Mouse (Mus musculus) neural tube, embryonic 15.5 days (tissue): ENCODE data around the gene Lrrc56. TPM values are rescaled to one million over a fixed set of nuclear protein-coding genes. Genes with fewer than 3 reads are reported as not detected.

Experiments
- ATAC-seq: fragments of 200-750 bp; cut with Nextera tagmentation; 2 replicates; pipeline ENCODE4 v1.8.0; 2017; ENCODE audit warnings: mild to moderate bottlenecking, moderate TSS enrichment, moderate library complexity; ENCODE audit not compliant: low FRiP score
- H3K27ac ChIP-seq: fragments of 300-500 bp; sonication (generic); replicated peaks from 2 replicates; pipeline ENCODE4 v1.5.1; 2015; ENCODE audit warnings: mild to moderate bottlenecking, inconsistent platforms
- H3K27me3 ChIP-seq: fragments of 300-500 bp; sonication (generic); replicated peaks from 2 replicates; pipeline ENCODE4 v1.6.1; 2015; ENCODE audit warnings: inconsistent platforms
- H3K36me3 ChIP-seq: fragments of 300-500 bp; sonication (generic); 2 replicates; pipeline ENCODE4 v1.6.1; 2015; ENCODE audit warnings: inconsistent platforms
- H3K4me1 ChIP-seq: fragments of 300-500 bp; sonication (generic); 2 replicates; pipeline ENCODE4 v1.6.1; 2015; ENCODE audit warnings: inconsistent platforms
- H3K4me2 ChIP-seq: fragments of 300-500 bp; sonication (generic); 2 replicates; pipeline ENCODE4 v1.6.1; 2015; ENCODE audit warnings: inconsistent platforms, mild to moderate bottlenecking, moderate library complexity
- H3K4me3 ChIP-seq: fragments of 300-500 bp; sonication (generic); replicated peaks from 2 replicates; pipeline ENCODE4 v1.5.1; 2015; ENCODE audit warnings: mild to moderate bottlenecking, inconsistent platforms
- H3K9ac ChIP-seq: fragments of 300-500 bp; sonication (generic); replicated peaks from 2 replicates; pipeline ENCODE4 v1.6.1; 2015; ENCODE audit warnings: mild to moderate bottlenecking, inconsistent platforms
- H3K9me3 ChIP-seq: fragments of 300-500 bp; sonication (generic); replicated peaks from 2 replicates; pipeline ENCODE4 v1.6.1; 2016; ENCODE audit warnings: inconsistent platforms
- WGBS: fragments of 180-500 bp; shearing (Covaris S2); methylation state at CpG from one replicate; pipeline ENCODE4 v1.1.7; 2015; ENCODE audit warnings: mixed read lengths; 5-methylcytosine and 5-hydroxymethylcytosine counted together
- polyA plus RNA-seq: library from polyadenylated mRNA; unstranded; fragments of >200 nt; fragmentation: Nextera tagmentation; extraction: Ambion mirVana; gene quantifications from 2 replicates; pipeline ENCODE4 v1.2.1, GENCODE M21; 2015

The Lrrc56 gene
- polyA plus RNA-seq, 1 experiment from 2014 or later: 9.0 TPM

- Histone ChIP-seq H3K4me1 (peaks cover 35% of the 10 kb centered on the region), H3K36me3 (0 out of 2 replicates have a peak, but pooled peaks cover 4% of the 10 kb centered on the region), H3K9me3 (no peaks in the 10 kb centered on the region), H3K27ac (no peak overlapping the region), H3K4me2 (peak overlapping the region; percentile 77; the same call in 1 of the 2 replicates), H3K27me3 (no peaks in the 10 kb centered on the region), H3K9ac (no peak overlapping the region), H3K4me3 (no peak overlapping the region)
- no peak for ATAC-seq
- 84% methylated on average over 1 of the region's 1 CpGs for WGBS
These were observed 26.4 kb downstream of the Lrrc56 start for GRCm38 (mm10) chr7:141220377-141220776.

- peaks cover 28% of the 10 kb centered on the region for H3K4me1 ChIP-seq
- peak overlapping the region; percentile 74 for H3K27ac ChIP-seq
- peak overlapping the region; percentile 77 for H3K4me2 ChIP-seq
- H3K9ac ChIP-seq: peak overlapping the region; percentile 47
- WGBS: 3% methylated on average over 44 of the region's 44 CpGs
- no peaks in the 10 kb centered on the region for H3K9me3 ChIP-seq
- peak overlapping the region; percentile 41 for H3K4me3 ChIP-seq
- ATAC-seq: peak; percentile 97
- no peaks in the 10 kb centered on the region for H3K27me3 ChIP-seq
- H3K36me3 ChIP-seq: 0 out of 2 replicates have a peak, but pooled peaks cover 4% of the 10 kb centered on the region
These were observed 27.5 kb downstream of the Lrrc56 start for GRCm38 (mm10) chr7:141221249-141222125.

- H3K4me3 ChIP-seq: peak overlapping the region; percentile 41
- H3K36me3 ChIP-seq: 0 out of 2 replicates have a peak, but pooled peaks cover 4% of the 10 kb centered on the region
- H3K9ac ChIP-seq: peak overlapping the region; percentile 38; the same call in 1 of the 2 replicates
- H3K27me3 ChIP-seq: no peaks in the 10 kb centered on the region
- H3K27ac ChIP-seq: peak overlapping the region; percentile 74
- peaks cover 24% of the 10 kb centered on the region for H3K4me1 ChIP-seq
- H3K4me2 ChIP-seq: peak overlapping the region; percentile 77
- WGBS: 6% methylated on average over 8 of the region's 8 CpGs
- ATAC-seq: no peak
- no peaks in the 10 kb centered on the region for H3K9me3 ChIP-seq
These were observed 28.1 kb downstream of the Lrrc56 start for GRCm38 (mm10) chr7:141222126-141222467.

- peak overlapping the region; percentile 74 for H3K27ac ChIP-seq
- H3K36me3 ChIP-seq: 0 out of 2 replicates have a peak, but pooled peaks cover 4% of the 10 kb centered on the region
- H3K9ac ChIP-seq: no peak overlapping the region
- peak overlapping the region; percentile 77 for H3K4me2 ChIP-seq
- no peaks in the 10 kb centered on the region for H3K27me3 ChIP-seq
- H3K4me1 ChIP-seq: peaks cover 23% of the 10 kb centered on the region
- ATAC-seq: no peak
- WGBS: 90% methylated on average over 4 of the region's 4 CpGs
- H3K9me3 ChIP-seq: no peaks in the 10 kb centered on the region
- H3K4me3 ChIP-seq: peak overlapping the region; percentile 41; the same call in 1 of the 2 replicates
These were observed 28.8 kb downstream of the Lrrc56 start for GRCm38 (mm10) chr7:141222696-141223215.

DNA sequence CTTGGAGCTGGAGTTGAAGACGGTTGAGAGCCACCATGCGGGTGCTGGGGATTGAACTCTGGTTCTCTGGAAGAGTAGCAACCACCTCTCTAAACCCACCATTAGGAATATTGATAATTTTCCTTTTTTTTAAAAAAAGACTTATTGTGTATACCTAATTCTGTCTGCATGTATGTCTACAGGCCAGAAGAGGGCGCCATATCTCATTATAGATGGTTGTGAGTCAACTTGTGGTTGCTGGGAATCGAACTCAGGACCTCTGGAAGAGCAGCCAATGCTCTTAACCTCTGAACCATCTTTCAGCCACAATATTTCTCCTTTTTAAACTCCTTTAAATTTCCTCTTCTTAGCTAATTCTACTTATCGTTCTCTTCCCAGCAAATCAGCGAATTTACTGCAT lies 32.6 kb downstream of the Lrrc56 start:
- Histone ChIP-seq H3K9ac (no peak overlapping the region), H3K4me2 (no peak overlapping the region), H3K36me3 (peaks cover 8% of the 10 kb centered on the region), H3K4me1 (peaks cover 38% of the 10 kb centered on the region), H3K4me3 (no peak overlapping the region), H3K27me3 (no peaks in the 10 kb centered on the region), H3K9me3 (no peaks in the 10 kb centered on the region), H3K27ac (no peak overlapping the region)
- 86% methylated on average over 6 of the region's 6 CpGs for WGBS
- no peak for ATAC-seq

DNA sequence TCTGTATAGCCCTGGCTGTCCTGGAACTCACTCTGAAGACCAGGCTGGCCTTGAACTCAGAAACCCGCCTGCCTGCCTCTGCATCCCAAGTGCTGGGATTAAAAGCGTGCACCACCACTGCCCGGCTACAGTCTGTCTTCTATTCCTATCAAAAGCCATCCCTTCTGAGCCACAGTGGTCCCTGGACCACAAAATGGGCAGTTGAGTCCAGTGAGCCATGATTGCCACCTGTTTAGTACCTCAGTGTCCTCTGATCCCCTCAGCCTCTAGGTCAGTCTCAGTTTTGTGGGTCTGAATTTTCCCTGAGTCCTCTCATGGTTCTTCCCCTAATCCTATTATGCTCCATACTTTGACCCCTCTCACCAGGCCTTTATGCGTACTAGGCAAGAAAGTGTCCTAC lies 33.8 kb downstream of the Lrrc56 start:
- peaks cover 33% of the 10 kb centered on the region for H3K4me1 ChIP-seq
- no peak for ATAC-seq
- 0 out of 2 replicates have a peak overlapping the region, but pooled peaks have one; percentile 94 for H3K9ac ChIP-seq
- H3K4me2 ChIP-seq: peak overlapping the region; percentile 83
- no peaks in the 10 kb centered on the region for H3K27me3 ChIP-seq
- H3K4me3 ChIP-seq: peak overlapping the region; percentile 90
- H3K9me3 ChIP-seq: no peaks in the 10 kb centered on the region
- H3K27ac ChIP-seq: peak overlapping the region; percentile 100
- WGBS: 87% methylated on average over 4 of the region's 4 CpGs
- H3K36me3 ChIP-seq: peaks cover 21% of the 10 kb centered on the region

GRCm38 (mm10) chr7:141228279-141229067 lies 34.5 kb downstream of the Lrrc56 start, which contains the start of gene Phrf1:
Gene Phrf1, plus strand, starts transcription at chr7:141228784.
- no peaks in the 10 kb centered on the region for H3K9me3 ChIP-seq
- peak within 1 kb of the TSS; percentile 83 for H3K4me2 ChIP-seq
- H3K9ac ChIP-seq: peak within 1 kb of the TSS; percentile 94
- H3K4me3 ChIP-seq: peak within 1 kb of the TSS; percentile 90
- WGBS: under 1% methylated on average over 76 of the region's 76 CpGs
- H3K4me1 ChIP-seq: peaks cover 32% of the 10 kb centered on the region
- peak within 1 kb of the TSS; percentile 100 for H3K27ac ChIP-seq
- H3K27me3 ChIP-seq: no peaks in the 10 kb centered on the region
- ATAC-seq: peak; percentile 94
- H3K36me3 ChIP-seq: peaks cover 28% of the 10 kb centered on the region

GRCm38 (mm10) chr7:141229702-141230101 lies 35.7 kb downstream of the Lrrc56 start:
- WGBS: 73% methylated on average over 6 of the region's 6 CpGs
- H3K9me3 ChIP-seq: no peaks in the 10 kb centered on the region
- peaks cover 40% of the 10 kb centered on the region for H3K36me3 ChIP-seq
- no peak overlapping the region for H3K27ac ChIP-seq
- H3K27me3 ChIP-seq: no peaks in the 10 kb centered on the region
- peak overlapping the region; percentile 90 for H3K4me3 ChIP-seq
- ATAC-seq: no peak
- peak overlapping the region; percentile 94 for H3K9ac ChIP-seq
- peaks cover 32% of the 10 kb centered on the region for H3K4me1 ChIP-seq
- peak overlapping the region; percentile 83 for H3K4me2 ChIP-seq

- no peaks in the 10 kb centered on the region for H3K9me3 ChIP-seq
- 97% methylated on average over 4 of the region's 4 CpGs for WGBS
- H3K36me3 ChIP-seq: peaks cover 47% of the 10 kb centered on the region
- peak overlapping the region; percentile 7; the same call in 1 of the 2 replicates for H3K4me3 ChIP-seq
- no peak overlapping the region for H3K27ac ChIP-seq
- H3K27me3 ChIP-seq: no peaks in the 10 kb centered on the region
- no peak overlapping the region for H3K9ac ChIP-seq
- peaks cover 32% of the 10 kb centered on the region for H3K4me1 ChIP-seq
- no peak for ATAC-seq
- peak overlapping the region; percentile 83; the same call in 1 of the 2 replicates for H3K4me2 ChIP-seq
These were observed 36.6 kb downstream of the Lrrc56 start for GRCm38 (mm10) chr7:141230570-141230969.

GRCm38 (mm10) chr7:141231111-141231510 lies 37.2 kb downstream of the Lrrc56 start:
- H3K27ac ChIP-seq: no peak overlapping the region
- no peak for ATAC-seq
- no peak overlapping the region for H3K9ac ChIP-seq
- H3K4me1 ChIP-seq: peaks cover 32% of the 10 kb centered on the region
- no peaks in the 10 kb centered on the region for H3K9me3 ChIP-seq
- 92% methylated on average over 3 of the region's 3 CpGs for WGBS
- no peak overlapping the region for H3K4me2 ChIP-seq
- H3K27me3 ChIP-seq: no peaks in the 10 kb centered on the region
- H3K4me3 ChIP-seq: no peak overlapping the region
- H3K36me3 ChIP-seq: peaks cover 50% of the 10 kb centered on the region

DNA sequence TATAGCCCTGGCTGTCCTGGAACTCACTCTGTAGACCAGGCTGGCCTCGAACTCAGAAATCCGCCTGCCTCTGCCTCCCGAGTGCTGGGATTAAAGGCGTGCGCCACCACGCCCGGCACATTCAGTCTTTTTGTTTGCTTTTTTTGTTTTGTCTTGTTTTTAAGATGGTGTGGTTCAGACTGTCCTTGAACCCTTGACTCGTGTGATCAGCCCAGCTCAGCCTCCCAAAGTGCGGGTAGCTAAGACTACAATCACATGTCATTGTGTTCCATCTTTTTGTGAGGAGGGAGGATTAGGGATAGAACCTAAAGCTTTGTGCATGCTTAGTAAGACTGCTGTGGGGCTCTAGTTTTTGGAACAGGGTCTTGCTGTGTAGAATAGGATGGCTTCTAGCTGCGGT lies 37.6 kb downstream of the Lrrc56 start:
- WGBS: 96% methylated on average over 10 of the region's 10 CpGs
- Histone ChIP-seq H3K4me1 (peaks cover 32% of the 10 kb centered on the region), H3K9me3 (no peaks in the 10 kb centered on the region), H3K27ac (no peak overlapping the region), H3K36me3 (peaks cover 53% of the 10 kb centered on the region), H3K9ac (no peak overlapping the region), H3K4me3 (no peak overlapping the region), H3K27me3 (no peaks in the 10 kb centered on the region), H3K4me2 (no peak overlapping the region)
- no peak for ATAC-seq
